Mouse (Mus musculus) MEL (cell line): Measurements from ENCODE around the gene Ccn1.

Experiments
- CTCF ChIP-seq, 3 experiments: IDR thresholded peaks in 2 of 3; conservative IDR thresholded peaks in 1 of 3; 2 replicates each; pipeline ENCODE4 v1.5.1; 2011 to 2012; ENCODE audit warnings: low read length in 3 of 3, low read depth in 2 of 3, mild to moderate bottlenecking in 2 of 3, improper control_type of control experiment in 1 of 3, inconsistent platforms in 1 of 3, mixed read lengths in 1 of 3, moderate library complexity in 1 of 3; ENCODE audit not compliant: control insufficient read depth in 1 of 3, insufficient read depth in 1 of 3, poor library complexity in 1 of 3, severe bottlenecking in 1 of 3
- E2F4 ChIP-seq: IDR thresholded peaks from 2 replicates; pipeline ENCODE4 v1.6.1; 2011; ENCODE audit warnings: low read depth, low read length, improper control_type of control experiment, borderline replicate concordance
- MAFK ChIP-seq: IDR thresholded peaks from 2 replicates; pipeline ENCODE4 v1.6.1; 2011; ENCODE audit warnings: low read depth, mild to moderate bottlenecking, low read length, improper control_type of control experiment, borderline replicate concordance
- POLR2A ChIP-seq, 2 experiments: IDR thresholded peaks; 2 replicates each; pipeline ENCODE4 v1.6.1; 2011 to 2012; ENCODE audit warnings: low read length in 2 of 2, mild to moderate bottlenecking in 2 of 2, control low read depth in 1 of 2, improper control_type of control experiment in 1 of 2, low read depth in 1 of 2, moderate library complexity in 1 of 2; ENCODE audit not compliant: control insufficient read depth in 1 of 2, insufficient read depth in 1 of 2, poor library complexity in 1 of 2

DNA sequence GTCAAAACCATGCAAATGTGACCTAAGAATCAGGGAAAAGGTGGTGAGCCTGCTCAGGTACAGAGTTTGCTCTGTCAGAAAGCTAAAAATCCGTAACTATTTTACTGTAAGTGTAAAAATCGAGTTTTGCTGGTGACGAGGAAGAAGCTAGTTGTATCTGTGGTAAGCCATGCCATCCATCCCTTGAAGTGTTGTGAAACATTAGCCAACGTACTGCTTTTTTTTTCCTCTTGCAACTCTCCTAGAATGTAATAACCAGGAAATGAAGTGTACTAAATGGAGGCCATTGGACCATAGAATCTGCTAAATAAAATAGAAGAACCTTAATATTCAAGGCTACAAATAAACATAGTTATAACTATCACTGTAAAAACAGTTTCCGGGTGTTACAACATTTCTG, 41.5 kb downstream of the Ccn1 start:
- no peak for TF ChIP-seq POLR2A (IDR thresholded peaks at IDR 0.05; ENCODE audit: control insufficient read depth in 1 of 2, insufficient read depth in 1 of 2, low read depth in 1 of 2, low read length in 2 of 2, poor library complexity in 1 of 2)
- no peak for TF ChIP-seq CTCF (IDR thresholded peaks at IDR 0.05 in 2 of 3, conservative IDR thresholded peaks at IDR 0.05 in 1 of 3; ENCODE audit: control insufficient read depth in 1 of 3, insufficient read depth in 1 of 3, low read depth in 2 of 3, low read length in 3 of 3, poor library complexity in 1 of 3, severe bottlenecking in 1 of 3)
- no peak for TF ChIP-seq E2F4
- no peak for TF ChIP-seq MAFK
